Mouse (Mus musculus) right cerebral cortex, adult 18-20 months (tissue): ENCODE results near the gene Vmn1r23.
"Not testable (repeated sequence)": the region's sequence is repeated elsewhere in the genome, so short reads cannot be mapped to it uniquely, and the experiment has no call there.

Experiments used
- DNase-seq: peaks from one replicate; pipeline ENCODE4 v3.0.0; 2022; ENCODE audit warnings: mixed read lengths

The Vmn1r23 gene

DNA sequence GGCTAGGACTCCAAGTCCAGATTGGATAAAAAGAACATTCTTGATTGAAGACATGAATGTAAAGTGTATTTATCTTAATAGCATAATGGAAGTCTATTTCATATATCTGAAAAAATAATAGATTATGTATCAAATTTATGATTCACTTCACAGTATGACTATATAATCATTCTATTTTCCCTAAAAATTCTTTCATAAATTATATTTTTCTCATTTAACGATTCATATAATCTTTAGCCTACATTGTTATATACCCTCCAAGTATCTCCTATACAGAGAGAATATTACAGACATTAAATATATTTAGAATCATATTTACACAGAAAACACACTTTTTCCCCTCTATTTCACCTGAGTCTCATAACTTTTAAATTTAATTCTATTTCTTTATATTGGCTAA lies at the start of gene Vmn1r23:
TSS of gene Vmn1r23 (minus strand) at position 101 of the 400 bp plus-strand sequence.
- no peak for DNase-seq

DNA sequence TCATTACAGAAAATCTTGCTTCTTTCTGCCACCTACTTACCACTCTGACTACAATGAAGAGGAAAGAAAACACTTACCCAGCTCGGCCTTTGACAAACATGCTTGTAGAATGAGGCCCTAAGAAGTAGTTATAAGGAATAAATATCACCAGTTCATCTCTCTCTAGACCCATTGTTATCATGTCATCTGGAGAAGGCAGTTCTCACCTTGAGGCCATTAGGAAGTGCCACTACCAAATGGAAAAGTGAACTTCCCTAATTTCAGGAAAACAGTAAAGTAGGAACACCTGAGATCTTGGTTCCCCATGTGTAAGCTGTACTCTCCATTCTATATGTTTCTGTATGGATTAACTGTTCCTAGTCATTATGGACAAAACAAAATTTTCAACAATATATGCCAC lies 34.8 kb upstream of the Vmn1r23 start, which contains the start of gene Vmn1r24:
TSS of gene Vmn1r24 (minus strand) at position 101 of the 400 bp plus-strand sequence.
- DNase-seq = not testable (repeated sequence)

DNA sequence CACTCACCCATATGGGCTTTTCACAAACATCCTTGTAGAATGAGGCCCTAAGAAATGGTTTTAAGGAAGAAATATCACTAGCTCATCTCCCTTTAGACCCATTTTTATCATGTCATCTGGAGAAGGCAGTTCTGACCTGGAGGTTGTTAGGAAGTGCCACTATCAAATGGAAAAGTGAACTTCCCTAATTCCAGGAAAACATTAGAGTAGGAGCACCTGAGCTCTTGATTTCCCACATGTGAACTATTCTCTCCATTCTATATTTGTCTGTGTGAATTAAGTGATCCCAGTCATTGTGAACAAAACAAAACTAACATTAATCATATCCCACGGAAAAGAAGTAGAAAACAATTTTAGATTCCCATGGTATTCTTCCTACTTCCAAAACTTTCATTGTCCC lies 18.7 kb downstream of the Vmn1r23 start, which contains the start of gene Vmn1r22:
TSS of gene Vmn1r22 (minus strand) at position 101 of the 400 bp plus-strand sequence.
- DNase-seq = no peak
